Comparison of ENCODE assay signal across 8 mouse cellular contexts in genomic region chr7:92743325-92743724, GRCm38 (mm10). TPM values are rescaled to one million over a fixed set of nuclear protein-coding genes. Genes with fewer than 3 reads are reported as not detected.
DNase-seq lines count a peak whose midpoint lies in the region; ATAC-seq and TF ChIP-seq lines count a peak whose summit lies in the region.

No protein-coding gene starts in this region.

- H3K9me3 ChIP-seq in embryonic facial prominence, embryonic 15.5 days (replicated peaks), result no peaks in the 10 kb centered on the region
- H3K9me3 ChIP-seq in limb, embryonic 12.5 days, result no peaks in the 10 kb centered on the region

- TF ChIP-seq POLR2A in small intestine, adult 2 months (IDR thresholded peaks at IDR 0.05; ENCODE audit: low read depth, low read length), result no peak

- H3K4me2 ChIP-seq in embryonic facial prominence, embryonic 15.5 days (replicated peaks), result peak overlapping the region; percentile 81
- peak overlapping the region; percentile 79 for H3K4me2 ChIP-seq in limb, embryonic 12.5 days

- no peaks in the 10 kb centered on the region for H3K36me3 ChIP-seq in embryonic facial prominence, embryonic 15.5 days
- peaks cover 6% of the 10 kb centered on the region; the same call in 1 of the 2 replicates for H3K36me3 ChIP-seq in limb, embryonic 12.5 days
- no peaks in the 10 kb centered on the region for H3K36me3 ChIP-seq in small intestine, adult 2 months (ENCODE audit: control insufficient read depth, insufficient read depth, low read length)

- H3K27me3 ChIP-seq in embryonic facial prominence, embryonic 15.5 days, result no peaks in the 10 kb centered on the region
- H3K27me3 ChIP-seq in limb, embryonic 12.5 days, result no peaks in the 10 kb centered on the region
- H3K27me3 ChIP-seq in small intestine, adult 2 months (ENCODE audit: control insufficient read depth, insufficient read depth, low read length), result no peaks in the 10 kb centered on the region

- ATAC-seq in embryonic facial prominence, embryonic 15.5 days (ENCODE audit: insufficient number of reproducible peaks, low FRiP score, low TSS enrichment, low read depth), result no peak
- no peak for ATAC-seq in limb, embryonic 12.5 days (ENCODE audit: insufficient number of reproducible peaks, insufficient read depth, low FRiP score, low TSS enrichment, low read depth)

- TF ChIP-seq CTCF in layer of hippocampus, adult 2 months (conservative IDR thresholded peaks at IDR 0.05), result no peak
- no peak for TF ChIP-seq CTCF in small intestine, adult 2 months (IDR thresholded peaks at IDR 0.05; ENCODE audit: extremely low read depth, insufficient read length, insufficient replicate concordance, low read depth, low read length)

- H3K27ac ChIP-seq in layer of hippocampus, adult 2 months, result no peak overlapping the region; the same call in 1 of the 2 replicates
- H3K27ac ChIP-seq in embryonic facial prominence, embryonic 15.5 days (replicated peaks), result no peak overlapping the region
- no peak overlapping the region for H3K27ac ChIP-seq in limb, embryonic 12.5 days
- H3K27ac ChIP-seq in small intestine, adult 2 months (ENCODE audit: insufficient read depth, low read depth, low read length), result peak overlapping the region; percentile 34; the same call in 1 of the 2 replicates

- peak overlapping the region; percentile 68 for H3K4me3 ChIP-seq in layer of hippocampus, adult 2 months
- peak overlapping the region; percentile 84 for H3K4me3 ChIP-seq in embryonic facial prominence, embryonic 15.5 days (replicated peaks)
- H3K4me3 ChIP-seq in limb, embryonic 12.5 days (replicated peaks), result peak overlapping the region; percentile 72
- no peak overlapping the region for H3K4me3 ChIP-seq in small intestine, adult 2 months (ENCODE audit: low read depth, low read length)

- no peak for DNase-seq in layer of hippocampus, adult 2 months (ENCODE audit: low spot score in 2 of 2)
- DNase-seq in layer of hippocampus, adult 9-10 months (ENCODE audit: low spot score), result no peak
- DNase-seq in gastrocnemius, postnatal 14 days, result no peak
- no peak for DNase-seq in spleen, postnatal 36 days (ENCODE audit: low spot score in 2 of 2)
- DNase-seq in spleen, postnatal 4 days (ENCODE audit: low spot score in 2 of 2), result no peak

- 13% methylated on average over 6 of the region's 6 CpGs for WGBS in embryonic facial prominence, embryonic 15.5 days
- 8% methylated on average over 6 of the region's 6 CpGs for WGBS in limb, embryonic 12.5 days
- 37% methylated on average over 6 of the region's 6 CpGs for WGBS in small intestine, adult 2 months

- peaks cover 22% of the 10 kb centered on the region for H3K4me1 ChIP-seq in embryonic facial prominence, embryonic 15.5 days
- H3K4me1 ChIP-seq in limb, embryonic 12.5 days (replicated peaks), result peaks cover 22% of the 10 kb centered on the region
- H3K4me1 ChIP-seq in small intestine, adult 2 months (ENCODE audit: control insufficient read depth, insufficient read depth, insufficient read length, low read length), result peaks cover 5% of the 10 kb centered on the region; the same call in 1 of the 2 replicates

- intact Hi-C loops in gastrocnemius, postnatal 14 days (cut with DNase I; ENCODE audit: low total_unique reads), result no loop called here

- no peak overlapping the region for H3K9ac ChIP-seq in embryonic facial prominence, embryonic 15.5 days
- 0 out of 2 replicates have a peak overlapping the region, but pooled peaks have one; percentile 8 for H3K9ac ChIP-seq in limb, embryonic 12.5 days (replicated peaks)

RNA-seq across cellular contexts. Expression of gene Rab30, which starts 1.9 kb away (rescaled TPM):
- total RNA-seq in layer of hippocampus, adult 2 months (2021), result 10 to 100 TPM; 41.2 to 47.2 TPM
- 21.4 and 21.8 TPM in 2 replicates for polyA plus RNA-seq in embryonic facial prominence, embryonic 15.5 days (2015; fragmentation: Nextera tagmentation; extraction: Ambion mirVana)
- polyA plus RNA-seq in limb, embryonic 12.5 days (2016; fragmentation: Nextera tagmentation; extraction: Ambion mirVana), result 11.8 and 18.0 TPM in 2 replicates
- polyA plus RNA-seq in small intestine, adult 2 months (2012; rRNA removed), result 1.7 and 6.9 TPM in 2 replicates
- total RNA-seq in gastrocnemius, postnatal 14 days (2021), result 1 to 10 TPM; 5.0 to 6.3 TPM
